Mouse (Mus musculus) small intestine, adult 2 months (tissue): ENCODE data around the gene Prkg2.

Source experiments
- CTCF ChIP-seq: fragments of 200-500 bp; IDR thresholded peaks from 2 replicates; pipeline ENCODE4 v1.5.1; 2012; ENCODE audit warnings: low read depth, mild to moderate bottlenecking, control low read depth, inconsistent platforms, low read length, moderate library complexity, mixed read lengths; ENCODE audit not compliant: insufficient replicate concordance, insufficient read length; ENCODE audit errors: extremely low read depth
- POLR2A ChIP-seq: fragments of 200-500 bp; IDR thresholded peaks from 2 replicates; pipeline ENCODE4 v1.6.1; 2012; ENCODE audit warnings: low read depth, mild to moderate bottlenecking, control low read depth, inconsistent platforms, low read length, moderate library complexity

DNA sequence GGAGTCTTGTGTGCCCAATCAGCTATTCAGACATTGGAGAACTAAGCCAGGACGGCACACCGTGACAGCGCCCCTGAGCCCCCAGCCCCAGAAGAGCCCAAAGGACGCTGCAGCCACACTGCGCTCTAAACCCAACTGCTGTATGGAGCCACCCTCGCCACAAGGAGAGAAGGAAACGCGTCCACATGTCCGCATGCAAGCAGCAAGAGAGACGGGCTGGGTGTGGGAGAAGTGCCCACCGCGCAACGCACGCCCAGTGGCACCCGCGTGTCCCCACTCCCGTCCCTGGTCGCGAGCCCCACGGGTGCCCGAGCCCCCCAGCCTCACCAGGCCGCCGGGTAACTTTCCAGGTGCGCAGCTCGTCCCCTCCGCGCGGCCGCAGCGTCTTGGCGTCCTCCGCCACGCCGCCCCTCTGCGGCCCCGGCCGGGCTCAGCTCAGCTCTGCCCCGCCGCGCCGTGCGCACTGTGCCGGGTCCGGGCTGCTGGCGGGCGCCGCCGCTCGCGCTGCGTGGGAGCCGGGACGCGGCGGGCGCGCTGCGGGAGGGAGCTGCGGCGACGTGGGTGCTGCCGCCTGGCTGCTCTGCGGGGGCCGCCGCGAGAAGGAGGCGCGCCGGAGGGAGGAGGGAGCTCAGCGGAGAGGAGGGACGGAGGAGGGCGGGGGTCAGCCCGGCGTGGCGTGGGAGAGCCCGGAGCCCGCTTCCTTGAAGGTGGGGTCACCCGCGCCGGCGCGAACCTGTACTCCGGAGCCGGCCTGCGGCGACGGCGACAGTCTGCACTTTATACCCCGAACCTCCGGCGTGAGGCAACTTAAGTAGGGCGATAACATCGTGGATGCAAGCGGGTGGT is at the start of gene Prkg2:
- TF ChIP-seq CTCF = no peak
- no peak for TF ChIP-seq POLR2A
